Mouse (Mus musculus) limb, embryonic 14.5 days (tissue): ENCODE data around the gene Tshz2. TPM values are rescaled to one million over a fixed set of nuclear protein-coding genes. Genes with fewer than 3 reads are reported as not detected.

Experiments used
- ATAC-seq: fragments of 200-750 bp; cut with Nextera tagmentation; 2 replicates; pipeline ENCODE4 v1.8.0; 2017; ENCODE audit warnings: low read depth, moderate number of reproducible peaks, moderate TSS enrichment; ENCODE audit not compliant: low FRiP score
- DNase-seq: peaks from one replicate; pipeline ENCODE4 v3.0.0-alpha.2; 2015; ENCODE audit warnings: low spot score
- H3K27ac ChIP-seq: fragments of 300-500 bp; sonication (generic); replicated peaks from 2 replicates; pipeline ENCODE4 v1.5.1; 2014; ENCODE audit warnings: low read depth, mild to moderate bottlenecking, low read length, moderate library complexity, mixed read lengths
- H3K27me3 ChIP-seq: fragments of 300-500 bp; sonication (generic); 2 replicates; pipeline ENCODE4 v1.6.1; 2014; ENCODE audit warnings: low read length, mixed read lengths; ENCODE audit not compliant: control insufficient read depth, insufficient read depth
- H3K36me3 ChIP-seq: fragments of 300-500 bp; sonication (generic); 2 replicates; pipeline ENCODE4 v1.6.1; 2014; ENCODE audit warnings: mild to moderate bottlenecking, low read length, moderate library complexity, mixed read lengths; ENCODE audit not compliant: control insufficient read depth, insufficient read depth
- H3K4me1 ChIP-seq: fragments of 300-500 bp; sonication (generic); 2 replicates; pipeline ENCODE4 v1.6.1; 2014; ENCODE audit warnings: antibody characterized with exemption, low read length, mixed read lengths; ENCODE audit not compliant: control insufficient read depth, insufficient read depth
- H3K4me2 ChIP-seq: fragments of 300-500 bp; sonication (generic); replicated peaks from 2 replicates; pipeline ENCODE4 v1.6.1; 2014; ENCODE audit warnings: low read depth, mild to moderate bottlenecking, low read length, moderate library complexity; ENCODE audit not compliant: severe bottlenecking
- H3K4me3 ChIP-seq: fragments of 300-500 bp; sonication (generic); replicated peaks from 2 replicates; pipeline ENCODE4 v1.5.1; 2014; ENCODE audit warnings: low read length
- H3K9ac ChIP-seq: fragments of 300-500 bp; sonication (generic); 2 replicates; pipeline ENCODE4 v1.6.1; 2014; ENCODE audit warnings: mild to moderate bottlenecking, low read depth, low read length, moderate library complexity; ENCODE audit not compliant: severe bottlenecking
- H3K9me3 ChIP-seq: fragments of 300-500 bp; sonication (generic); 2 replicates; pipeline ENCODE4 v1.6.1; 2016; ENCODE audit warnings: low read length; ENCODE audit not compliant: control insufficient read depth
- POLR2A ChIP-seq: fragments of 200-500 bp; IDR thresholded peaks from 2 replicates; pipeline ENCODE4 v1.8.0; 2012; ENCODE audit warnings: inconsistent platforms, mild to moderate bottlenecking, moderate library complexity, borderline replicate concordance; ENCODE audit not compliant: insufficient read depth, insufficient read length; ENCODE audit errors: extremely low read depth
- WGBS: fragments of 180-500 bp; shearing (Covaris S2); extraction: QIAGEN DNeasy Blood & Tissue Kit; methylation state at CpG from one replicate; pipeline ENCODE4 v1.1.7; 2014; 5-methylcytosine and 5-hydroxymethylcytosine counted together
- polyA plus RNA-seq, 2 experiments: library from polyadenylated mRNA; depleted of rRNA in 1 of 2; stranded (reverse) in 1 of 2; unstranded in 1 of 2; fragments of >200 nt; fragmentation: Nextera tagmentation in 1 of 2; extraction: Ambion mirVana in 1 of 2; gene quantifications; 2 replicates each; pipeline versions ENCODE4 v1.2.1 to v1.2.3; 2012 to 2014

Gene Tshz2
- polyA plus RNA-seq, 2 experiments: 7.3 to 29.2 TPM

- TF ChIP-seq POLR2A: no peak
- Histone ChIP-seq H3K36me3 (no peaks in the 10 kb centered on the region), H3K9me3 (peaks cover 3% of the 10 kb centered on the region; the same call in 1 of the 2 replicates), H3K27ac (no peak overlapping the region), H3K27me3 (no peaks in the 10 kb centered on the region), H3K4me3 (no peak overlapping the region), H3K9ac (no peak overlapping the region), H3K4me2 (no peak overlapping the region; the same call in 1 of the 2 replicates), H3K4me1 (peaks cover 4% of the 10 kb centered on the region; the same call in 1 of the 2 replicates)
- DNase-seq (no peak), ATAC-seq (no peak; the same call in 1 of the 2 replicates)
- 54% methylated on average over 8 of the region's 8 CpGs for WGBS
Measured at GRCm38 (mm10) chr2:170011858-170012257, 379.0 kb downstream of the Tshz2 start.

- Histone ChIP-seq H3K27me3 (no peaks in the 10 kb centered on the region), H3K4me3 (no peak overlapping the region), H3K36me3 (no peaks in the 10 kb centered on the region), H3K4me2 (no peak overlapping the region), H3K4me1 (peaks cover 3% of the 10 kb centered on the region), H3K9me3 (no peaks in the 10 kb centered on the region), H3K9ac (no peak overlapping the region), H3K27ac (no peak overlapping the region)
- no peak for TF ChIP-seq POLR2A
- 34% methylated on average over 6 of the region's 6 CpGs for WGBS
- DNase-seq: no peak
- no peak for ATAC-seq
Measured at GRCm38 (mm10) chr2:170017302-170017701, 384.5 kb downstream of the Tshz2 start.

- WGBS: 76% methylated on average over 7 of the region's 7 CpGs
- no peak overlapping the region for H3K4me3 ChIP-seq
- no peaks in the 10 kb centered on the region for H3K36me3 ChIP-seq
- no peak for TF ChIP-seq POLR2A
- ATAC-seq (no peak), DNase-seq (no peak)
- peaks cover 2% of the 10 kb centered on the region; the same call in 1 of the 2 replicates for H3K4me1 ChIP-seq
- no peak overlapping the region for H3K27ac ChIP-seq
- no peaks in the 10 kb centered on the region for H3K27me3 ChIP-seq
- no peak overlapping the region for H3K9ac ChIP-seq
- no peak overlapping the region for H3K4me2 ChIP-seq
- H3K9me3 ChIP-seq: no peaks in the 10 kb centered on the region
Measured at GRCm38 (mm10) chr2:170017926-170018325, 385.1 kb downstream of the Tshz2 start.

- H3K4me2 ChIP-seq: no peak overlapping the region
- 63% methylated on average over 5 of the region's 5 CpGs for WGBS
- H3K36me3 ChIP-seq: no peaks in the 10 kb centered on the region
- H3K4me1 ChIP-seq: no peaks in the 10 kb centered on the region
- DNase-seq: no peak
- no peaks in the 10 kb centered on the region for H3K27me3 ChIP-seq
- TF ChIP-seq POLR2A: no peak
- no peak overlapping the region for H3K27ac ChIP-seq
- ATAC-seq: peak; percentile 62
- H3K9ac ChIP-seq: no peak overlapping the region
- peaks cover 3% of the 10 kb centered on the region; the same call in 1 of the 2 replicates for H3K9me3 ChIP-seq
- no peak overlapping the region for H3K4me3 ChIP-seq
Measured at GRCm38 (mm10) chr2:170022953-170023352, 390.1 kb downstream of the Tshz2 start.

GRCm38 (mm10) chr2:170023741-170024140 lies 390.9 kb downstream of the Tshz2 start:
- H3K4me2 ChIP-seq: no peak overlapping the region
- ATAC-seq: no peak
- no peak overlapping the region for H3K4me3 ChIP-seq
- no peak for TF ChIP-seq POLR2A
- no peak overlapping the region for H3K27ac ChIP-seq
- no peaks in the 10 kb centered on the region for H3K27me3 ChIP-seq
- no peaks in the 10 kb centered on the region for H3K36me3 ChIP-seq
- H3K9me3 ChIP-seq: peaks cover 3% of the 10 kb centered on the region; the same call in 1 of the 2 replicates
- no peaks in the 10 kb centered on the region for H3K4me1 ChIP-seq
- DNase-seq: no peak
- no peak overlapping the region for H3K9ac ChIP-seq
- 50% methylated on average over 9 of the region's 9 CpGs for WGBS

DNA sequence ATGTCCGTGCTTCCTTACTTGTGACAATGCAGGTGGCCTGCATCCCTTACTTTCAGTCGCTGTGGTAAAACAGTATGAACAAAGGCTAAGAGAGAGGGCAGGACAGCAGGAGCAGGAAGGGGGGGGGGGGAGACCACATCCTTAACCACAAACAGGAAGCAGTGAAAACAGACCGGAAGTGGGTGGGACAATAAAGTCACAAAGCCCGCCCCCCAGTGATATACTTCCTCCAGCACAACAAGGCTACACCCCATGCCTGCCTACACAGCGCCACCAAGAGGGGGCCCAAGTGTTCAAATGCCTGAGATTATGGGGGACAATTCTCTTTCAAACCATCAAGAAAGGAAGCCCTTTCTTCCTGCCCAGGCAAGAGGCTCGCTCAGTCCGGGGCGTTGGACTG lies 392.1 kb downstream of the Tshz2 start:
- Histone ChIP-seq H3K4me2 (no peak overlapping the region), H3K27ac (no peak overlapping the region), H3K36me3 (no peaks in the 10 kb centered on the region), H3K4me3 (no peak overlapping the region), H3K27me3 (no peaks in the 10 kb centered on the region), H3K9ac (no peak overlapping the region), H3K4me1 (no peaks in the 10 kb centered on the region), H3K9me3 (peaks cover 3% of the 10 kb centered on the region; the same call in 1 of the 2 replicates)
- no peak for TF ChIP-seq POLR2A
- DNase-seq (no peak), ATAC-seq (no peak)
- WGBS: 78% methylated on average over 8 of the region's 8 CpGs
